Mouse (Mus musculus): ENCODE results near the gene Megf6.

DNA sequence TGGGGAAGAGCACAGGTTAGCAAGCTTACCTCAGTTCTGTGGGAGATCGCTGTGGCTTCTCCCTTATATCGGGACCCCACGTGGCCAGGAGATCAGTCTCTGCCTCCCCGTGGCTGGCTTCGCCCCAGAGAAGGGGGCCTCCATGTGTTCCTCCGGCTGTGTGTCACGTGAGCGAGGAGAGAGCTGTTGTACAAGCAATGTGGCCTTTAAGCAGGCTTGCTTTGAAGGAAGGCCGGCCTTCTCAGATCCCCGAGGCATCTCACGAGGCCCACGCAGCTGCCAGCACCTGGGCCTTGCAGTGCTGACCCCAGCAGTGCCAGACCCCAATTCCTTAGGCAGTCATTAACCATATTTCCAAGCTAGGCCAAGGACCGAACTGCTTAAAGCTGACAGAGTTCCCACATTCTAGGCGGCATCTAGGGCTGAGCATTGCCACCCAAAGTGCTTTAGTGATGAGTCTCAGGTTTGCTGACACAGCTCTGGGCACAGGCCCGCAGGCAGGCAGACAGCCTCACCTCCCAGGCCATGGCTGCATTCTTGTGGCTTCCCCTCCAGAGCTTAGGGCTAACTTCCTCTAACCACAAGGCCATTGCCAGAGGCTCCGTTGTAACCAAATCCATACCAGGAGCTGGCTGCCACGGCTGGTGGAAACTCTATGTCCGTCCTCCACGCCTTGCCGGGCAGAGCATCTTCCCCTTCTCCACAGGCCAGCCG is 77.7 kb downstream of the Megf6 start:
- no peak for TF ChIP-seq MAX (IDR thresholded peaks at IDR 0.05; ENCODE audit: low read length)
- no peak for TF ChIP-seq MAZ (IDR thresholded peaks at IDR 0.05; ENCODE audit: low read depth, low read length)
- TF ChIP-seq CTCF (conservative IDR thresholded peaks at IDR 0.05 in 1 of 2, IDR thresholded peaks at IDR 0.05 in 1 of 2; ENCODE audit: low read depth in 2 of 2, low read length in 2 of 2), result no peak

Data from CH12.LX (cell line).